Mouse (Mus musculus): ENCODE results near the gene Has3. TPM values are rescaled to one million over a fixed set of nuclear protein-coding genes. Genes with fewer than 3 reads are reported as not detected.

The Has3 gene
- total and polyA plus RNA-seq, 2 experiments from 2014 or later = 0.63 to 20.0 TPM

- Histone ChIP-seq H3K4me2 (ENCODE audit: low read depth, low read length) (no peak overlapping the region), H3K27ac (no peak overlapping the region), H3K4me3 (ENCODE audit: low read length) (no peak overlapping the region), H3K9me3 (ENCODE audit: low read length) (no peaks in the 10 kb centered on the region), H3K27me3 (ENCODE audit: insufficient read depth, low read length) (no peaks in the 10 kb centered on the region), H3K4me1 (ENCODE audit: insufficient read depth, low read length) (no peaks in the 10 kb centered on the region), H3K9ac (replicated peaks; ENCODE audit: low read length) (no peak overlapping the region), H3K36me3 (ENCODE audit: insufficient read depth, low read length) (peaks cover 54% of the 10 kb centered on the region)
- TF ChIP-seq CTCF (IDR thresholded peaks at IDR 0.05; ENCODE audit: low read depth) = peak; percentile 56
- ATAC-seq (no peak), DNase-seq (ENCODE audit: low spot score) (peak; percentile 64)
- WGBS = 91% methylated on average over 17 of the region's 17 CpGs
These were observed 35.9 kb downstream of the Has3 start for GRCm38 (mm10) chr8:106905727-106906480.

- 93% methylated on average over 6 of the region's 6 CpGs for WGBS
- no peaks in the 10 kb centered on the region for H3K27me3 ChIP-seq (ENCODE audit: insufficient read depth, low read length)
- no peak for TF ChIP-seq CTCF (IDR thresholded peaks at IDR 0.05; ENCODE audit: low read depth)
These were observed 36.6 kb downstream of the Has3 start for GRCm38 (mm10) chr8:106906635-106907034.

GRCm38 (mm10) chr8:106907450-106907849 lies 37.4 kb downstream of the Has3 start:
- DNase-seq (ENCODE audit: low spot score) (no peak), ATAC-seq (no peak)
- Histone ChIP-seq H3K4me3 (ENCODE audit: low read length) (no peak overlapping the region), H3K9me3 (ENCODE audit: low read length) (no peaks in the 10 kb centered on the region), H3K4me2 (ENCODE audit: low read depth, low read length) (no peak overlapping the region), H3K4me1 (ENCODE audit: insufficient read depth, low read length) (no peaks in the 10 kb centered on the region), H3K27ac (no peak overlapping the region), H3K27me3 (ENCODE audit: insufficient read depth, low read length) (no peaks in the 10 kb centered on the region), H3K36me3 (ENCODE audit: insufficient read depth, low read length) (peaks cover 46% of the 10 kb centered on the region), H3K9ac (replicated peaks; ENCODE audit: low read length) (no peak overlapping the region)
- WGBS = 87% methylated on average over 6 of the region's 6 CpGs
- no peak for TF ChIP-seq CTCF (IDR thresholded peaks at IDR 0.05; ENCODE audit: low read depth)

More at GRCm38 (mm10) chr8:106906635-106907034, 36.6 kb downstream of the Has3 start:
- no peak for DNase-seq (ENCODE audit: low spot score)
- H3K4me2 ChIP-seq (ENCODE audit: low read depth, low read length) = no peak overlapping the region
- peaks cover 52% of the 10 kb centered on the region for H3K36me3 ChIP-seq (ENCODE audit: insufficient read depth, low read length)
- H3K4me3 ChIP-seq (ENCODE audit: low read length) = no peak overlapping the region
- no peaks in the 10 kb centered on the region for H3K9me3 ChIP-seq (ENCODE audit: low read length)
- ATAC-seq = no peak
- H3K27ac ChIP-seq = no peak overlapping the region
- no peaks in the 10 kb centered on the region for H3K4me1 ChIP-seq (ENCODE audit: insufficient read depth, low read length)
- H3K9ac ChIP-seq (replicated peaks; ENCODE audit: low read length) = no peak overlapping the region

- WGBS = 64% methylated on average over 7 of the region's 7 CpGs
- Histone ChIP-seq H3K36me3 (ENCODE audit: insufficient read depth, low read length) (peaks cover 43% of the 10 kb centered on the region), H3K27ac (no peak overlapping the region), H3K9me3 (ENCODE audit: low read length) (no peaks in the 10 kb centered on the region), H3K27me3 (ENCODE audit: insufficient read depth, low read length) (no peaks in the 10 kb centered on the region), H3K4me1 (ENCODE audit: insufficient read depth, low read length) (no peaks in the 10 kb centered on the region), H3K4me2 (ENCODE audit: low read depth, low read length) (no peak overlapping the region), H3K4me3 (ENCODE audit: low read length) (no peak overlapping the region), H3K9ac (replicated peaks; ENCODE audit: low read length) (no peak overlapping the region)
- TF ChIP-seq CTCF (IDR thresholded peaks at IDR 0.05; ENCODE audit: low read depth) = no peak
- ATAC-seq (no peak), DNase-seq (ENCODE audit: low spot score) (no peak)
These were observed 38.2 kb downstream of the Has3 start for GRCm38 (mm10) chr8:106908291-106908690.

- no peak for ATAC-seq
- Histone ChIP-seq H3K27me3 (ENCODE audit: insufficient read depth, low read length) (no peaks in the 10 kb centered on the region), H3K4me1 (ENCODE audit: insufficient read depth, low read length) (no peaks in the 10 kb centered on the region), H3K4me2 (ENCODE audit: low read depth, low read length) (no peak overlapping the region), H3K4me3 (ENCODE audit: low read length) (no peak overlapping the region), H3K27ac (no peak overlapping the region), H3K9ac (replicated peaks; ENCODE audit: low read length) (no peak overlapping the region), H3K36me3 (ENCODE audit: insufficient read depth, low read length) (peaks cover 59% of the 10 kb centered on the region), H3K9me3 (ENCODE audit: low read length) (no peaks in the 10 kb centered on the region)
- no peak for TF ChIP-seq CTCF (IDR thresholded peaks at IDR 0.05; ENCODE audit: low read depth)
- no peak for DNase-seq (ENCODE audit: low spot score)
- WGBS = 97% methylated on average over 10 of the region's 10 CpGs
These were observed 43.6 kb downstream of the Has3 start for GRCm38 (mm10) chr8:106913631-106914030.

GRCm38 (mm10) chr8:106919721-106920394 lies 49.8 kb downstream of the Has3 start:
- WGBS = 86% methylated on average over 8 of the region's 8 CpGs
- ATAC-seq (no peak), DNase-seq (ENCODE audit: low spot score) (no peak)
- Histone ChIP-seq H3K36me3 (ENCODE audit: insufficient read depth, low read length) (peaks cover 65% of the 10 kb centered on the region), H3K4me2 (ENCODE audit: low read depth, low read length) (no peak overlapping the region), H3K9me3 (ENCODE audit: low read length) (no peaks in the 10 kb centered on the region), H3K27ac (no peak overlapping the region), H3K4me1 (ENCODE audit: insufficient read depth, low read length) (no peaks in the 10 kb centered on the region), H3K4me3 (ENCODE audit: low read length) (no peak overlapping the region), H3K9ac (replicated peaks; ENCODE audit: low read length) (no peak overlapping the region), H3K27me3 (ENCODE audit: insufficient read depth, low read length) (no peaks in the 10 kb centered on the region)
- TF ChIP-seq CTCF (IDR thresholded peaks at IDR 0.05; ENCODE audit: low read depth) = no peak

- no peak for ATAC-seq
These were observed 50.3 kb downstream of the Has3 start for GRCm38 (mm10) chr8:106920395-106920741.

More at GRCm38 (mm10) chr8:106920395-106920741, 50.3 kb downstream of the Has3 start:
- H3K27ac ChIP-seq = no peak overlapping the region
- H3K9ac ChIP-seq (replicated peaks; ENCODE audit: low read length) = no peak overlapping the region
- H3K9me3 ChIP-seq (ENCODE audit: low read length) = no peaks in the 10 kb centered on the region
- no peaks in the 10 kb centered on the region for H3K27me3 ChIP-seq (ENCODE audit: insufficient read depth, low read length)
- no peak overlapping the region for H3K4me3 ChIP-seq (ENCODE audit: low read length)
- 97% methylated on average over 5 of the region's 5 CpGs for WGBS
- no peak; the same call in 1 of the 2 replicates for TF ChIP-seq CTCF (IDR thresholded peaks at IDR 0.05; ENCODE audit: low read depth)
- peaks cover 60% of the 10 kb centered on the region for H3K36me3 ChIP-seq (ENCODE audit: insufficient read depth, low read length)
- H3K4me2 ChIP-seq (ENCODE audit: low read depth, low read length) = no peak overlapping the region
- DNase-seq (ENCODE audit: low spot score) = no peak
- H3K4me1 ChIP-seq (ENCODE audit: insufficient read depth, low read length) = no peaks in the 10 kb centered on the region
